Mouse (Mus musculus) neural tube, embryonic 14.5 days (tissue): ENCODE measurements around the gene Slit3. TPM values are rescaled to one million over a fixed set of nuclear protein-coding genes. Genes with fewer than 3 reads are reported as not detected.

Source experiments
- ATAC-seq: fragments of 200-750 bp; cut with Nextera tagmentation; 2 replicates; pipeline ENCODE4 v1.8.0; 2017; ENCODE audit warnings: low read depth, mild to moderate bottlenecking, moderate TSS enrichment, moderate library complexity
- H3K27ac ChIP-seq: fragments of 300-500 bp; sonication (generic); 2 replicates; pipeline ENCODE4 v1.5.1; 2014; ENCODE audit warnings: low read depth, mild to moderate bottlenecking, control low read depth, low read length, moderate library complexity, mixed read lengths
- H3K27me3 ChIP-seq: fragments of 300-500 bp; sonication (generic); 2 replicates; pipeline ENCODE4 v1.6.1; 2014; ENCODE audit warnings: low read length; ENCODE audit not compliant: control insufficient read depth, insufficient read depth
- H3K36me3 ChIP-seq: fragments of 300-500 bp; sonication (generic); 2 replicates; pipeline ENCODE4 v1.6.1; 2014; ENCODE audit warnings: low read length, mixed read lengths; ENCODE audit not compliant: control insufficient read depth, insufficient read depth
- H3K4me1 ChIP-seq: fragments of 300-500 bp; sonication (generic); 2 replicates; pipeline ENCODE4 v1.6.1; 2014; ENCODE audit warnings: low read length; ENCODE audit not compliant: control insufficient read depth, insufficient read depth
- H3K4me2 ChIP-seq: fragments of 300-500 bp; sonication (generic); 2 replicates; pipeline ENCODE4 v1.6.1; 2014; ENCODE audit warnings: mild to moderate bottlenecking, low read depth, low read length, control low read depth
- H3K4me3 ChIP-seq: fragments of 300-500 bp; sonication (generic); 2 replicates; pipeline ENCODE4 v1.5.1; 2014; ENCODE audit warnings: low read depth, low read length, control low read depth, mixed read lengths
- H3K9ac ChIP-seq: fragments of 300-500 bp; sonication (generic); replicated peaks from 2 replicates; pipeline ENCODE4 v1.6.1; 2014; ENCODE audit warnings: low read depth, mild to moderate bottlenecking, control low read depth, low read length, mixed read lengths
- H3K9me3 ChIP-seq: fragments of 300-500 bp; sonication (generic); 2 replicates; pipeline ENCODE4 v1.6.1; 2016; ENCODE audit warnings: low read length; ENCODE audit not compliant: control insufficient read depth
- WGBS: fragments of 180-500 bp; shearing (Covaris S2); extraction: QIAGEN DNeasy Blood & Tissue Kit; methylation state at CpG from one replicate; pipeline ENCODE4 v1.1.7; 2014; 5-methylcytosine and 5-hydroxymethylcytosine counted together
- polyA plus RNA-seq: library from polyadenylated mRNA; unstranded; fragments of >200 nt; fragmentation: Nextera tagmentation; extraction: Ambion mirVana; gene quantifications from 2 replicates; pipeline ENCODE4 v1.2.1, GENCODE M21; 2014

Gene Slit3
- polyA plus RNA-seq, 1 experiment from 2014 or later = 14.6 TPM

GRCm38 (mm10) chr11:35294670-35295069, 173.6 kb downstream of the Slit3 start:
- H3K4me2 ChIP-seq = no peak overlapping the region
- H3K9me3 ChIP-seq = no peaks in the 10 kb centered on the region
- no peak for ATAC-seq
- H3K27ac ChIP-seq = no peak overlapping the region
- H3K36me3 ChIP-seq = no peaks in the 10 kb centered on the region
- H3K4me1 ChIP-seq = no peaks in the 10 kb centered on the region
- no peak overlapping the region for H3K9ac ChIP-seq
- H3K4me3 ChIP-seq = no peak overlapping the region
- peaks cover 8% of the 10 kb centered on the region for H3K27me3 ChIP-seq
- whole genome bisulfite sequencing = 31% methylated on average over 7 of the region's 7 CpGs

- no peaks in the 10 kb centered on the region for H3K9me3 ChIP-seq
- peak; percentile 73 for ATAC-seq
- no peak overlapping the region for H3K9ac ChIP-seq
- no peak overlapping the region for H3K4me3 ChIP-seq
- 33% methylated on average over 3 of the region's 3 CpGs for WGBS
- no peak overlapping the region for H3K27ac ChIP-seq
- H3K4me1 ChIP-seq = no peaks in the 10 kb centered on the region
- no peaks in the 10 kb centered on the region for H3K36me3 ChIP-seq
- peaks cover 8% of the 10 kb centered on the region for H3K27me3 ChIP-seq
- H3K4me2 ChIP-seq = no peak overlapping the region
Measured at GRCm38 (mm10) chr11:35295162-35295799, 174.3 kb downstream of the Slit3 start.

DNA sequence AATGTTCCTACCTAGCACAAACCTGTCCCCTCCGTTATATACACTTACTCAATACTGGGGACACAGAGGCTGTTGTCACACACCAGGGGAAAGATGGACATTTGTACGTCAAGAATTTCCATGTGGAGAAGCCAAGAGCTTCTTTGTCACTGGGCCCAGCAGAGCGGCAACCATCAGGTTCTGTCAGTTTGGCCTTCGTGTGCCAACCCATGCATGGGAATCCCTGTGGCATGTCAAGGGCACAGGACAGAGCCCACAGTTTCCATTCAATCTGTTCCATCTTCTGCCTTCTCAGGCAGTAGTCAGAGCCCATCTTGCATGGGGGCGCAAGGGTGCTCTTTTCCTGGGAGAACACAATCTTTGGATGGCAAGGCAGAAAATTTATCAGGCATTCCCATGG, 175.8 kb downstream of the Slit3 start:
- Histone ChIP-seq H3K4me3 (no peak overlapping the region), H3K4me2 (no peak overlapping the region), H3K36me3 (no peaks in the 10 kb centered on the region), H3K27me3 (peaks cover 5% of the 10 kb centered on the region), H3K27ac (no peak overlapping the region), H3K9ac (no peak overlapping the region), H3K9me3 (no peaks in the 10 kb centered on the region), H3K4me1 (no peaks in the 10 kb centered on the region)
- ATAC-seq = no peak
- WGBS = 100% methylated on average over 5 of the region's 5 CpGs

- H3K4me3 ChIP-seq = no peak overlapping the region
- H3K36me3 ChIP-seq = no peaks in the 10 kb centered on the region
- H3K4me2 ChIP-seq = no peak overlapping the region
- peaks cover 5% of the 10 kb centered on the region for H3K27me3 ChIP-seq
- ATAC-seq = no peak
- no peaks in the 10 kb centered on the region for H3K9me3 ChIP-seq
- H3K9ac ChIP-seq = no peak overlapping the region
- 68% methylated on average over 5 of the region's 5 CpGs for WGBS
- H3K4me1 ChIP-seq = no peaks in the 10 kb centered on the region
- H3K27ac ChIP-seq = no peak overlapping the region
Measured at GRCm38 (mm10) chr11:35297319-35297718, 176.3 kb downstream of the Slit3 start.

DNA sequence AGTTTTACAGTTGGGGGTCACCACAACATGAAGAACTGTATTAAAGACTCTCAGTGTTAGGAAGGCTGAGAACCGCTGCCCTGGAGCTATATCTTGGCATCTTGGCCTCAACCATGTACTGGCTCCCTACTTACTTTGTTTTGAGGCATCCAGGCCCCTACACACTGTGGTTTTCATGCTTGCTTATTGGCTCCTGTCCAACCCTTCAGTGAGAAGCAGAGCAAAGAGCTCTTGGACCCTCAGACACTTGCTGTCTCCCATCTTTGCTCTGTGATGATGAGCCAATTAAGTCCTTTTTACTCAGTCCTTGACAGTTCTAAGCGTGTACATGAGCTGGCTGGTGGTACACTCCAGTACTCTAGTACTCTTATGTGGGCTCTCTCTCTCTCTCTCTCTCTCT, 177.5 kb downstream of the Slit3 start:
- Histone ChIP-seq H3K4me2 (no peak overlapping the region), H3K4me3 (no peak overlapping the region), H3K9me3 (no peaks in the 10 kb centered on the region), H3K36me3 (no peaks in the 10 kb centered on the region), H3K27me3 (peaks cover 3% of the 10 kb centered on the region; the same call in 1 of the 2 replicates), H3K9ac (no peak overlapping the region), H3K27ac (no peak overlapping the region), H3K4me1 (no peaks in the 10 kb centered on the region)
- WGBS = 86% methylated on average over 2 of the region's 2 CpGs
- ATAC-seq = no peak

DNA sequence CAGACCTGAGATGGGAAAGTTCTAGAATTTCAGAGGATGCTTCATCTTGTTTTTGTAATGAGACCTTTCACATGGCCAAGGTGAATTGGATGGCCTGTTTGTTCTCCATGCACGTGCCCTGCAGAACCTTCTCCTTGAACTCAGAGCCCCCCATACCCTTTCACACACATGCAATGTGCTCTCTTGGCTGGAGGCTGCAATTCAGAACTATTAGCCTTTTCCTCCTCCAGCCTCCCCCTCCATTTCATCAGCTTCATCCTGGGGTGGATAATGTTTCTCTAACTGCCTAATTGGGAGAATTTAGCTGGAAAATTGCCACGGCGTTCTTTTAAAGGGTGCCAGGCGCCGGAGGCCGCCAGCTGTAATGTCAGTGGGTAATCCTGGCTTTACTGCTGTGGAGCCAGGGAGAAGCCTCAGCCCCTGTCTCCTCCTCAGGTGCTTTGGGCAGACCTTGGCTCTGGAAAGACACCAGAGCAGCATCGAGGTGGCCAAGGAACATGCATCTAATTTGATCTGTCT, 178.9 kb downstream of the Slit3 start:
- H3K4me2 ChIP-seq = no peak overlapping the region
- H3K36me3 ChIP-seq = no peaks in the 10 kb centered on the region
- H3K9ac ChIP-seq = no peak overlapping the region
- H3K27ac ChIP-seq = no peak overlapping the region
- H3K9me3 ChIP-seq = no peaks in the 10 kb centered on the region
- no peaks in the 10 kb centered on the region for H3K27me3 ChIP-seq
- no peaks in the 10 kb centered on the region for H3K4me1 ChIP-seq
- WGBS = 43% methylated on average over 7 of the region's 7 CpGs
- ATAC-seq = no peak
- H3K4me3 ChIP-seq = no peak overlapping the region

DNA sequence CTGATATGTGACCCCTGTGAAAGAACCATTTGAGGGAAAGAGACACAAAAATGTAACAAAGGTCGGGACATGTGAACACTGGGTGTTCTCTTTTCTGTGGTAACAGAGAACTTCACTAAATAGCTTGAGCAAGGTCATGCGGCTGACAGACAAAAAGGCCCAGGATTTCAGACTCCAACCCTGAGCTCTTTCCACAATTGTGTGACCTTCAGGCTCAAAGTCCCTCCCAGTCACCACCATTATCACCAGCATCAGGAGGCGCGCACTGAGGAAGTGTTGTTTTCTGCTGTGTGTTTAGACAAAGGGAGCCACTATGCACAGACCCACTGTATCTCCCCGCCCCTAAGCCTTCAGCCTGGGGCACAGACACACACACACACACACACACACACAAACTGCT, 181.2 kb downstream of the Slit3 start:
- Histone ChIP-seq H3K4me2 (no peak overlapping the region), H3K4me3 (no peak overlapping the region), H3K9me3 (no peaks in the 10 kb centered on the region), H3K9ac (no peak overlapping the region), H3K36me3 (no peaks in the 10 kb centered on the region), H3K4me1 (peaks cover 5% of the 10 kb centered on the region; the same call in 1 of the 2 replicates), H3K27me3 (no peaks in the 10 kb centered on the region), H3K27ac (no peak overlapping the region)
- 73% methylated on average over 5 of the region's 5 CpGs for WGBS
- no peak for ATAC-seq

DNA sequence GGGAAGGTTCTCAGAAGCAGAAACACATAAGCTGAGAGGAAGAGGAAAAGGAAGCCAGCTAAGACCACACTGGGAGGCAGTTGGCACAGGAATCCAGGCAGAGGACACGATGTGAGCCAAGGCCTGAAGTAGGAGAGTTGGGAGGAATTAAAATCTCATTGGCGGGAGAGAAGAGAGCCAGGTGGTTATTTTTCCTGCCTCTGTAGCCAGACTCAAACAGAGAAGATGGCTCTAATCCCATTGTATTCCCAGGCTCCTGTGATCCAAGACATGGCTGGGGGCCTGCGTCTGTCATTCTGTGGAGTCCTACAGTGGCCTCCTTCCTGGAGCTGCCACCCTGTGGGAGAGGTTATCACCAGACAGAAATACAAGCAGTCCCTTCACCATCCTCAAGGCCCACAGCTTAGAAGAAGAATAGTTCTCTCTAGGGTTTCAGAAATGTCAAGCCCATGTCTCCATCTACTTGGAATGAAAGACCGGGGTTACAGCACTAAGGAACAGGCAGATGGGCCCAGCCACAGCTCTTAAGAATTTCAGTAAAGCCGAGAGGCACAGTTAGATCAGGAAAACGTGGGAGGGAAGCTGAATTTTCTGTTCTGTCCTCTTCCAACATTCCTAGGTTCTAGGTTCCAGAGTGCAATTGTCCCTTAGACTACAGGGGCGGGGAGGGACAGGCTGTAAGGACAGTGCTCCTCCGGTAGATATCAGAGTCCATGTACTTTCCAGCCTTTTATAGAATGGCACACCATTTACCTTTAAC, 183.4 kb downstream of the Slit3 start:
- Histone ChIP-seq H3K9ac (no peak overlapping the region), H3K9me3 (no peaks in the 10 kb centered on the region), H3K4me3 (no peak overlapping the region), H3K4me2 (no peak overlapping the region), H3K4me1 (peaks cover 6% of the 10 kb centered on the region; the same call in 1 of the 2 replicates), H3K27ac (no peak overlapping the region), H3K36me3 (no peaks in the 10 kb centered on the region), H3K27me3 (no peaks in the 10 kb centered on the region)
- ATAC-seq = no peak
- WGBS = 81% methylated on average over 8 of the region's 8 CpGs

GRCm38 (mm10) chr11:35305111-35305510, 184.1 kb downstream of the Slit3 start:
- H3K27me3 ChIP-seq = no peaks in the 10 kb centered on the region
- no peak for ATAC-seq

More at GRCm38 (mm10) chr11:35305111-35305510, 184.1 kb downstream of the Slit3 start:
- Histone ChIP-seq H3K36me3 (no peaks in the 10 kb centered on the region), H3K9me3 (no peaks in the 10 kb centered on the region), H3K27ac (no peak overlapping the region), H3K9ac (no peak overlapping the region), H3K4me2 (no peak overlapping the region), H3K4me1 (peaks cover 6% of the 10 kb centered on the region; the same call in 1 of the 2 replicates), H3K4me3 (no peak overlapping the region)
- 50% methylated on average over 5 of the region's 5 CpGs for WGBS
